ENCODE assay signal across 16 mouse cellular contexts in the genomic region with DNA sequence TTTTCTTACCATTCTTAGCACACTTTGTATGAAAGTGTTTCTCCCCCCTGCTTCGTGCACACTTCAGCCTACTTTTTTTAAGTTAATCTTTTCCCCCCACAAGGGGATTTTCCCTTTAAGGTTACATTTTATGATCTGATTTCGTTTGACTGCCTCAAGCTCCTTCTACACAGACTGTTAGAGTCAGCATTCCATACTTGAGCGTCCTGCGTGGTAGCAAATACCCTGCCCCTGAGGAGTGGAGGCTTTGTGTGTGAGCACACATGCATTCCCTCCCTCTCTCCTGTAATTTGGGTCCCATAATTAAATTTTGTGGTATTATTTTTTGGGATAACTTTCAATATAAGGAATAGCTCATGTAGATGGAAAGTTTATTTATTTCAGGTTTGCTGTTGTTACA.
DNase-seq lines count a peak whose midpoint lies in the region; ATAC-seq and TF ChIP-seq lines count a peak whose summit lies in the region.
"Had no signal": no experiment of that assay in that cellular context is flagged by ENCODE, and none has a peak within 500 bp of the region (broad histone marks: within the 10 kb centered on the region; RNA-seq: fewer than 3 reads in every experiment).

No protein-coding gene starts in this region.

- H3K9ac ChIP-seq in heart, embryonic 13.5 days: no peak overlapping the region
- no peak overlapping the region for H3K9ac ChIP-seq in kidney, postnatal 0 days (ENCODE audit: low read depth, low read length)
- no peak overlapping the region for H3K9ac ChIP-seq in stomach, embryonic 15.5 days
- no peak overlapping the region for H3K9ac ChIP-seq in midbrain, embryonic 16.5 days (ENCODE audit: low read depth, low read length)

- no peak for TF ChIP-seq POLR2A in embryonic fibroblast, embryonic 13.5 days (IDR thresholded peaks at IDR 0.05; ENCODE audit: low read depth, low read length)

- peak overlapping the region; percentile 57 for H3K27ac ChIP-seq in heart, embryonic 13.5 days (replicated peaks)
- H3K27ac ChIP-seq in kidney, postnatal 0 days: 0 out of 2 replicates have a peak overlapping the region, but pooled peaks have one; percentile 15
- peak overlapping the region; percentile 64 for H3K27ac ChIP-seq in embryonic fibroblast, embryonic 13.5 days (ENCODE audit: insufficient read depth, low read length)
- H3K27ac ChIP-seq in stomach, embryonic 15.5 days: peak overlapping the region; percentile 67; the same call in 1 of the 2 replicates
- H3K27ac ChIP-seq in midbrain, embryonic 16.5 days (ENCODE audit: low read length): no peak overlapping the region

- no peak overlapping the region for H3K4me3 ChIP-seq in heart, embryonic 13.5 days
- H3K4me3 ChIP-seq in kidney, postnatal 0 days (replicated peaks; ENCODE audit: low read depth, low read length): no peak overlapping the region
- no peak overlapping the region for H3K4me3 ChIP-seq in embryonic fibroblast, embryonic 13.5 days (ENCODE audit: insufficient read depth, low read length)
- H3K4me3 ChIP-seq in stomach, embryonic 15.5 days (replicated peaks): no peak overlapping the region
- no peak overlapping the region for H3K4me3 ChIP-seq in midbrain, embryonic 16.5 days (ENCODE audit: low read depth, low read length)

- no peak for TF ChIP-seq CTCF in kidney, postnatal 0 days (IDR thresholded peaks at IDR 0.05; ENCODE audit: low read depth)
- no peak for TF ChIP-seq CTCF in embryonic fibroblast, embryonic 13.5 days (IDR thresholded peaks at IDR 0.05; ENCODE audit: borderline replicate concordance, insufficient read depth, low read length)

- no peaks in the 10 kb centered on the region for H3K36me3 ChIP-seq in heart, embryonic 13.5 days
- no peaks in the 10 kb centered on the region for H3K36me3 ChIP-seq in kidney, postnatal 0 days (ENCODE audit: insufficient read depth, low read length)
- H3K36me3 ChIP-seq in stomach, embryonic 15.5 days: no peaks in the 10 kb centered on the region
- H3K36me3 ChIP-seq in midbrain, embryonic 16.5 days (ENCODE audit: control insufficient read depth, insufficient read depth, low read length): no peaks in the 10 kb centered on the region

- no peak for ATAC-seq in heart, embryonic 13.5 days (ENCODE audit: extremely low read depth, insufficient number of reproducible peaks, low FRiP score, low TSS enrichment)
- ATAC-seq in kidney, postnatal 0 days (replicated peaks; ENCODE audit: low FRiP score, low read depth): no peak
- ATAC-seq in stomach, embryonic 15.5 days (ENCODE audit: insufficient read depth, low FRiP score, low read depth): no peak
- no peak for ATAC-seq in midbrain, embryonic 16.5 days

- H3K9me3 ChIP-seq in heart, embryonic 13.5 days: no peaks in the 10 kb centered on the region
- H3K9me3 ChIP-seq in kidney, postnatal 0 days (replicated peaks; ENCODE audit: low read length): no peaks in the 10 kb centered on the region
- no peaks in the 10 kb centered on the region for H3K9me3 ChIP-seq in stomach, embryonic 15.5 days
- no peaks in the 10 kb centered on the region for H3K9me3 ChIP-seq in midbrain, embryonic 16.5 days (replicated peaks; ENCODE audit: control insufficient read depth, low read length, poor library complexity, severe bottlenecking)

- peaks cover 58% of the 10 kb centered on the region for H3K4me1 ChIP-seq in heart, embryonic 13.5 days
- H3K4me1 ChIP-seq in kidney, postnatal 0 days (replicated peaks; ENCODE audit: insufficient read depth, low read length): peaks cover 18% of the 10 kb centered on the region
- peaks cover 9% of the 10 kb centered on the region for H3K4me1 ChIP-seq in embryonic fibroblast, embryonic 13.5 days (ENCODE audit: control insufficient read depth, insufficient read depth, low read length)
- H3K4me1 ChIP-seq in stomach, embryonic 15.5 days: peaks cover 35% of the 10 kb centered on the region
- H3K4me1 ChIP-seq in midbrain, embryonic 16.5 days (ENCODE audit: control insufficient read depth, insufficient read depth, low read length): no peaks in the 10 kb centered on the region

- DNase-seq in heart, postnatal 4 days: no peak
- DNase-seq in kidney, postnatal 0 days (ENCODE audit: low spot score): no peak
- DNase-seq in kidney, postnatal 25 days: no peak
- no peak for DNase-seq in urinary bladder, adult 2 months (ENCODE audit: low spot score)
- DNase-seq: adrenal gland, adult 2 months; cerebellum, adult 18-20 months; gastrocnemius, postnatal 36 days; heart, postnatal 36 days; layer of hippocampus, postnatal 36 days; right cerebral cortex, postnatal 4 days; thymus, postnatal 14 days had no signal

- H3K4me2 ChIP-seq in heart, embryonic 13.5 days: no peak overlapping the region
- no peak overlapping the region for H3K4me2 ChIP-seq in kidney, postnatal 0 days (ENCODE audit: low read length)
- H3K4me2 ChIP-seq in stomach, embryonic 15.5 days: no peak overlapping the region
- no peak overlapping the region for H3K4me2 ChIP-seq in midbrain, embryonic 16.5 days (ENCODE audit: low read length)
- H3K4me2 ChIP-seq: midbrain, embryonic 11.5 days had no signal

- no peaks in the 10 kb centered on the region for H3K27me3 ChIP-seq in heart, embryonic 13.5 days (replicated peaks)
- no peaks in the 10 kb centered on the region for H3K27me3 ChIP-seq in kidney, postnatal 0 days (ENCODE audit: insufficient read depth, low read length)
- H3K27me3 ChIP-seq in stomach, embryonic 15.5 days (replicated peaks): no peaks in the 10 kb centered on the region
- no peaks in the 10 kb centered on the region for H3K27me3 ChIP-seq in midbrain, embryonic 16.5 days (ENCODE audit: control insufficient read depth, insufficient read depth, low read depth, low read length)

- 32% methylated on average over 4 of the region's 4 CpGs for WGBS in heart, embryonic 13.5 days
- 19% methylated on average over 4 of the region's 4 CpGs for WGBS in kidney, postnatal 0 days
- WGBS in stomach, embryonic 15.5 days: 32% methylated on average over 4 of the region's 4 CpGs
- WGBS in midbrain, embryonic 16.5 days: 64% methylated on average over 4 of the region's 4 CpGs
